Mouse (Mus musculus): ENCODE measurements at regions not wholly inside any gene's neighbourhood (a gene's known extent, or its start where the extent isn't known, plus 50 kb on each side); places are given as distances from the start of the nearest gene placed in this dataset.
A peak's percentile ranks its signal among the peaks of the same experiment; 100 is the strongest.

DNA sequence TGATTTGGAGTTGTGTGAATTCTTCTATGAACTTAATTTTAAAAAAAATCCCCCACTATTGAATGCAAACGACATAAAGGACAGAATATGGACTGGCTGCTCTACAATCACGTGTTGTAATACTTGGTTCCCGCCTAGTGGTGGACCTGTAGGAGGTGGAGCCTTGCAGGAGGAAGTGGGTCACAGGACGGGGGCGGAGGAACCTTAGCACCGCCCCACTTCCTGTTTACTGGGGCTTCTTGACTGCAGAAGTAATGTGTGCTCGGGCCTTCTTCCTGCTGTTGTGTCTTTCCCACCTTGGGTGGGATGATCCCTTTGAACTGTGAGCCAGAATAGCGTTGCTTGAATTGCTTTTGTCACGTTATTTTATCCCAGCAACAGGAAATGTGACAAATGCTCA, 52.2 kb upstream of the Tmem108 start:
- no peak for DNase-seq
- intact Hi-C loops (cut with DNase I), result no loop called here
- Histone ChIP-seq H3K4me3 (no peak overlapping the region), H3K27ac (no peak overlapping the region)
- TF ChIP-seq CTCF (IDR thresholded peaks at IDR 0.05), result no peak

DNA sequence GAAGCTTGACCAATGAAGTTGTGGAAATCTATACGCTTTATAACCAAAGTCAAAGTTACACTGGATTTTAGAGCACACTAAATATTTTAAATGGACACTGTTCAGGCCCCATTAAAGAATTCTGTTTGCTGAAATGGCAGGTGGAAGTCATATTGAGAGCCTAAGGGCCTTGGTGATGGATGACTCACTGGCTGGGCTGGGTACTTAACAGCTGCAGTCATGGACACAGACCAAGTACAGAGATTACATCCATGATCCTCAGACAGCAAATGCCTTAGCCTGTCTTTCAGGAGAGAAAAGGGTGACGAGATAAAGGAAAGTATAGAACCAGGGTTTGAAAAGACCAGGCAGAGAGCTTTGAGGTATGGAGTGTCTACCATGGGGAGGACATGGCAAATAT, 57.4 kb upstream of the Tmem108 start:
- no peak for DNase-seq
- TF ChIP-seq CTCF (IDR thresholded peaks at IDR 0.05), result no peak
- no peak overlapping the region for H3K4me3 ChIP-seq
- H3K27ac ChIP-seq, result no peak overlapping the region
- intact Hi-C loops (cut with DNase I), result no loop called here

DNA sequence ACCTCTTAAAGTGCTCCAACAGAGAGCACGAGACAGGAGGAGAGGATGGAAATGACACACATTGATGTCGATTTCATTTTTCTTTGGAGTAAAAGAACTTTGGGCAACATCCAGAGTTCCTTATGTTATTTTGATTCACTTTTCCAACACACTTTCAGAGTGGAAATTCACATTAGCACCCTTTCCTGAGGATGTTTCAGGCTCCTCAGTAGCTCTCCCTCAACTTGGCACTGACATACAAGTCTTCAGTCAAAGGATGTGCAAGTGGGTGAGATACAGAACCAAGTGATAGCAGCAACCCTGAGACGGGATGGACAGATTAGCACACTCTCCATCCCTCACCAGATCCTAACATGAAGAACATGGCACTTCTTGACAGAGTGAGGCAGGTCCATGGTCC, 60.0 kb upstream of the Tmem108 start:
- DNase-seq, result no peak
- Histone ChIP-seq H3K4me3 (no peak overlapping the region), H3K27ac (no peak overlapping the region)
- intact Hi-C loops (cut with DNase I), result no loop called here
- TF ChIP-seq CTCF (IDR thresholded peaks at IDR 0.05), result no peak

DNA sequence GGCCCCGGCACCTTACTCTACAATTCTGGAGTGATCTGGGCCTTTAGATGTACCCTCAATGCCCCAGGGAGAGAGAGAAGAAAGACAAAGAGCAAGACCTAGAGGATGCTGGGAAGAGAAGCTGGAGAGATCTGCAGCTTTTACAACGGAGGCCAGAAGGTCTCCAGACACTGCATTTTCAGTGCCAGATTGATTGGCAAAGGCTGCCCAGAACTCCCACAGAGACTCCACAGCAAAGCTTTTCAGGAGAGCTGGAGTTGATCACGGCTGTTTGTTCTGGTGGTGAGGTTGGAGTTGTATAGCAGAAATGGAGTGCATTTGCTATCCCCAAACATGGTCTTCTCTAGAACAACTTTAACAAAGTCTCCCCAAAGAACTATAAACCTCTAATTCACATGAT, 61.9 kb upstream of the Tmem108 start:
- Histone ChIP-seq H3K4me3 (no peak overlapping the region), H3K27ac (no peak overlapping the region)
- DNase-seq, result no peak
- intact Hi-C loops (cut with DNase I), result no loop called here
- TF ChIP-seq CTCF (IDR thresholded peaks at IDR 0.05), result no peak

DNA sequence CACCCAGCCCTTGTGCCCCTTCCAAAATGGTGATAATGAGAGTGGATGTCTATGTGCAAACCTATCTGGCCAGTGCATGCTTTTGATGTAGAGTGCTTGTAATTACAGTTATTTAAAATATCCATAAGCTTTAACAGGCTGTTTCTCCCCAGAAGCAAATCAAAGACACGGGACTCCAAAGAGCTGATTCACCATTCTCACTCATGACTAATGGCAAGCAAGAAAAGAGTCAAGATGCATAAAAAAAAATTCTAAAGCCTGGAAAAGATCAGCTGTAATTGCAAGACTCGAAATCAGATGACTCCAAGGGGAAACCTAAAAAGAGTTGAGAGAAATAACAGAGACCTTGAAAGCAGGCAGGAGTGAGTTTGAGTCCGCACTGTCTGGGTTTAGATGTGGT, 79.6 kb upstream of the Tmem108 start:
- TF ChIP-seq CTCF (IDR thresholded peaks at IDR 0.05), result no peak
- DNase-seq, result no peak
- intact Hi-C loops (cut with DNase I), result no loop called here
- Histone ChIP-seq H3K27ac (no peak overlapping the region), H3K4me3 (no peak overlapping the region)

DNA sequence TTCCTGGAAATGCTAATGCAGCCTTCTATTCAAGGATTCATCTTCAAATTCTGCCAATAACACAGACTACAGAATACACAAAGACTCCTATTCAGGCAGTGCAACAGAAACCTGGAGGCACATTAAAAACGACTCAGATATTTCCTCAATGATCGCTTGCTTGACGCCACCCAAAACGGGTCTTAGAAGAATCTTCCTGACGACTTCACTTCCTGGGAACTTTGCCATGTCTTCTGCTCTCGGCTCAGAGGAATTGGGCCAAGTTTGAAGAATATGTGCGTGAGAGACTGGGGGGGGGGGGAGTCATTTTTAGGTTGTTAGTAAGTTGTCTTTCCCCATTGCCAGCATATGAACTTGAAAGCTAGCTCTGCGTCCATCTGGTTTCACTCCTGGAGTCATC, 82.2 kb upstream of the Tmem108 start:
- intact Hi-C loops (cut with DNase I), result no loop called here
- Histone ChIP-seq H3K27ac (no peak overlapping the region), H3K4me3 (no peak overlapping the region)
- no peak for DNase-seq
- no peak for TF ChIP-seq CTCF (IDR thresholded peaks at IDR 0.05)

DNA sequence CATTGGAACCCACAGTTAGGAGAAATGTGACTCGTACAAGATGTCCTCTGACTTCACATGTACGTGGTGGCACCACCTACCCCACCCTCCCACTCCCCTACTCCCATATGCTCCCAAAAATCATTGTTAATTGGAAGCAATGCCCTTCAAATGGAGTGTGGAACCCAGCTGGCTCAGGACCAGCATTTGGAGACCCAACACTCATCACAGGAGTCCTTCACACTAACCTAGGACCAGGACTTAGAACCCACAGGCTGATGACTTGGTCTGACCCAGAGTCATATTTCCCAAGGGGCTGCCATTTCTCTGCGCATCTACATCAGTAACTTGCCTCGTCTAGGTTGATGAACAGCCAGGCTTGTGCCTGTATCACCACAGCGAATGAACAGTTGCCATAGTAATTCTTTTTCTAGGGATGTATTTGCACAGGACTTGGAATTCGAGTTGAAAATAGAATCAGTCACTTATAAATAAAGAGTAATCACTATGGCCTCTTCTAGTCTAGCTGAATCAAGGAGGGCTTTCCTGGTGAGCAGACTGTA, 84.3 kb upstream of the Tmem108 start:
- intact Hi-C loops (cut with DNase I), result no loop called here
- TF ChIP-seq CTCF (IDR thresholded peaks at IDR 0.05), result no peak
- no peak for DNase-seq

DNA sequence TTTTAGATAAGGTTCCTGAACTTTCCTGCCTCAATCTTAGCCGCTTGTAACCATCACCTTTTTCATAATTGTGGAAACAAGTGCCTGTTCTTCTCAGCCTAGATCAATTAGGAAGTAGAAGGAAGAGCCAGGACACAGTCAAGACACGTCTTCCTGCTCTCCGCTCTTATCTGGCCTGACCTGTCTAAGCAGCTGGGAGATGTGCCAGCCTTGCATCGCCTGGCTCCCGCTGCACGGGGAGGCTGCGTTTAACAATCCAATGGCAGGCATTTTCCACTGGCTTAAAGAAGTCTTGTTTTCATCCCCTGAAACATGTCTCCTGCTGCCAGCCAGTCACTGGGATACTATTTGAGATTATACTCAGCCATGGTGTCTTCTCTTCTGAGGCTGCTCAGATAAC, 86.3 kb upstream of the Tmem108 start:
- TF ChIP-seq CTCF (IDR thresholded peaks at IDR 0.05), result no peak
- intact Hi-C loops (cut with DNase I), result no loop called here
- DNase-seq, result no peak
- no peak overlapping the region for H3K27ac ChIP-seq
- no peak overlapping the region for H3K4me3 ChIP-seq

More for the DNA sequence above, 84.3 kb upstream of the Tmem108 start:
- no peak overlapping the region for H3K27ac ChIP-seq
- no peak overlapping the region for H3K4me3 ChIP-seq

DNA sequence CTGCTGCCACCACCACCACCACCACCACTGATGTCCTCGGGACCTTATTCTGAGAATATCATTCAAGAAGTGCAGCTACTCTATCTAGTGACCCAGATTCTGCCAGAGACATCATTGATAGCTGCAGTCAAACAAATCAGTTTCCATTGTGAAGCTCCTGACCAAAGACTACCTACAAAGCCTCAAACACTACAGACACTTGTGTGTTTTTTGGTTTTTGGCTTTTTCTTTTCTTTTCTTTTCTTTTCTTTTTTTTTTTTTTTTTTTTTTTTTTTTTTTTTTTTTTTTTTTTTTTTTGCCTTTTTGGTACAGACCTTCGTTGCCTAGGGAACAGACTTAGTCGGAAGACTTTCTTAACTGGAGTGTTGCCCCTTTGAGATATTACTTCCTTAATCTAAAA, 87.4 kb upstream of the Tmem108 start:
- no peak overlapping the region for H3K27ac ChIP-seq
- DNase-seq, result no peak
- no peak for TF ChIP-seq CTCF (IDR thresholded peaks at IDR 0.05)
- intact Hi-C loops (cut with DNase I), result no loop called here
- H3K4me3 ChIP-seq, result no peak overlapping the region

DNA sequence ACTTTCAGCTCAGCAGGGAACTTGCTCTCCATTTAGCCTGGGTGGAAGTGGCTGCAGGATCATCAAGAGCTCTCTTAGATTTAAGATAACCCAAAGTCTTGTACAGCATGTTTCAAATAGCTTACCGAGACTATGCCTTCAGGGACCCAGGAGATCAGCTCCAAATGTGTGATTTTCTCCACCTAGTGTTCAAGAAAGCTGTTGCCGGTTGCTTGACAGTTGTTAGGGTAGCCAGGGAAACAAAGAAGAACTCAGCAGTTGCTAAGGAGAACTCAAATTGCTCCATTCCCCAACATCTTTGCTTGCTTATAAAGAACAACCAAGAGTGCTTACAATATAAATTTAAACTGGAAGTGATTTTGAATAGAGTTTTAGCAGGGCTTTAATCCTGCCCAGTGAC, 91.1 kb upstream of the Tmem108 start:
- intact Hi-C loops (cut with DNase I), result no loop called here
- no peak overlapping the region for H3K4me3 ChIP-seq
- no peak overlapping the region for H3K27ac ChIP-seq
- DNase-seq, result no peak
- no peak for TF ChIP-seq CTCF (IDR thresholded peaks at IDR 0.05)

DNA sequence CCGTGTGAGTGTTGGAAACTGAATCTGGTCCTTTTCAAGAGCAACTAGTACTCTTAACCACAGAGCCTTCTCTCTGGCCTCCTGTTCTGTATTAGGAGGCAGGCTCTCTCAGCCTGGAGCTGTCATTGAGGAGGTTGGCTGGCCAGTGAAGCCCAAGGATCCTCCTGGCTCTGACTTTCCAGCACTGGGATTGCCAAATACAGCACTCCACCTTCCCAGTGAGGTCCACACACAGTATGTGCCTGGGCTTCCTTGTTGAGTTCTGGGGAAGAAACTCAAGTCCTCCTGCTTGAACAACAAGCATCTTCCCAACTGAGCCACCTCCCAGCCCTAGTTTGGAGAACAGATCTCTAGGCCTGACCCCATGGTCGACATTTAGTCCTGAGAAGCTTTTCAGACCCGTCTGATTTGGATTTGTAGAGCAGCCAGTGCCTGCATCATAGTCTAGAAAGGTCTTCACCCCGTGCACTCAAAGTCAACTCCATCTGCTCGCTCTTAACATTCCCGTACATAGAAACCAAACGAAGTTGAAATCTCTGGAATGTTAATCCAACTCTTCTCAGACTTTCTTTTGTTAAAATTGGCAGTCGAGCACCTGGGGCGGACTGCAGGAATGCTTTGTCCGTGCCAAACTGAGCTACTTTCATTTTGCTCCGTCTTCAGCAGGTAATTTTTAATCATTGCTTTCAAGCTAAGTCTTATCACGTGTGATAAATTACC, 99.2 kb upstream of the Tmem108 start:
- intact Hi-C loops (cut with DNase I), result no loop called here
- no peak for DNase-seq
- Histone ChIP-seq H3K27ac (no peak overlapping the region), H3K4me3 (peak overlapping the region; percentile 1; the same call in 1 of the 2 replicates)
- no peak for TF ChIP-seq CTCF (IDR thresholded peaks at IDR 0.05)

DNA sequence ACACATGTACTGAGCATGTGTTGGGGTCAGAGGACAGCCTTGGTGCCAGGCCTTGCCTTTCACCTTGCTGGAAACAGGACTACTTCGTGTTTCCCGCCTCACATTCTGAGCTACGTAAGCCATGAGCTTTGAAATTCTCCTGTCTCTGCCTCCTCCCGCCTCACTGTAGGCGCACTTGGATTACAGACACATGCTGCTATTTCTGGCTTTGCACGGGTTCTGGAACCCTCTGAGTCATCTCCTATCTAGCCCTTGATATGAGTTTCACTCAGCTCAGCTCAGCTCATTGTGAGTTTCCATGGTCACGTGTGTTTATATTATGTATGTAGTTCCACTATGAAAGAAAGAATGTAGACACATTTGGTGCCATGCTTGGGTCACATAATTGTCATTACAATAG, 100.9 kb upstream of the Tmem108 start:
- no peak for DNase-seq
- TF ChIP-seq CTCF (IDR thresholded peaks at IDR 0.05), result no peak
- H3K27ac ChIP-seq, result no peak overlapping the region
- intact Hi-C loops (cut with DNase I), result no loop called here
- H3K4me3 ChIP-seq, result no peak overlapping the region

DNA sequence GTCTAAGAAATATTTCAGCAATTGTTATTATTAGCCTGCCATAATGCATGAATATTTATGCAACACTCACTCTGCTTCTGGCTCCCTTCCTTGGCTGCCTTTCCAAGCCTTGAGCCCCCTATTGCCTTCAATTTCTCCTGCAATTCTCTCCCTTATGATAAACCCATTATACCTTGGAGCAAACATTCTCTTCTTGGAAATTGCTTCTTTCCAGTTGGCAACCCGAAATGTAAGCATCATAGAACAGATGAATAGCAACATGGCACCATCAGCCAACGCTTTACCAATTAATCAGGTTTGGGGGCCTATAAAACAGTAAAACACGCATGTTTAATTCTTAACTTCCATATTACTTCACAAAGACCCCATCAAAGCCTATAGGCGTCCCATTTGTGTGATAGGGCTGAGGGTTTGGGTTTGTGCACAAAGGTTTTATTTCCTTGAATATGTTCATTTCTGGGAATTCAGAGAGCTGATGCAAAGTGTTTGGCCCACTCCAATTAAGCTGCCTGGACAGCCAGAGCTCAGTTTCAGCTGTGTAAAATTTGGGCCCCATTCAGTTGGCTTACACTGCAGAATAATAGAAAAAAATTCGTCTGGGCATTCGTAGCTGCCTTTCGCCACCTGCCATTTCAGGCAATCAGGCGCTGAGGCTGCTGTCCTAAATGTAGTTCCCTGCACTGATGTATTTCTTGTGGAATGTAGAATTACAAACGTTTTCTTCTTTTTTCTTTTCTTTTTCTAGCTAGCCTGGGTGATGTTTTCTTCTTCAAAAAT, 106.0 kb upstream of the Tmem108 start:
- Histone ChIP-seq H3K4me3 (no peak overlapping the region), H3K27ac (no peak overlapping the region)
- TF ChIP-seq CTCF (IDR thresholded peaks at IDR 0.05), result no peak
- DNase-seq, result no peak
- intact Hi-C loops (cut with DNase I), result no loop called here

Data from gastrocnemius, adult 2 months (tissue).